Mouse (Mus musculus) stomach, postnatal 0 days (tissue): ENCODE data around the gene Ghitm. TPM values are rescaled to one million over a fixed set of nuclear protein-coding genes. Genes with fewer than 3 reads are reported as not detected.

Experiments used
- ATAC-seq: fragments of 200-750 bp; cut with Nextera tagmentation; 2 replicates; pipeline ENCODE4 v1.8.0; 2017; ENCODE audit not compliant: low FRiP score, low TSS enrichment
- DNase-seq: peaks from one replicate; pipeline ENCODE4 v3.0.0-alpha.2; 2016; ENCODE audit warnings: low spot score
- H3K27ac ChIP-seq: fragments of 300-500 bp; sonication (generic); replicated peaks from 2 replicates; pipeline ENCODE4 v1.5.1; 2014; ENCODE audit warnings: mild to moderate bottlenecking, control low read depth
- H3K27me3 ChIP-seq: fragments of 300-500 bp; sonication (generic); 2 replicates; pipeline ENCODE4 v1.6.1; 2014; ENCODE audit warnings: low read length; ENCODE audit not compliant: control insufficient read depth, insufficient read depth
- H3K36me3 ChIP-seq: fragments of 300-500 bp; sonication (generic); 2 replicates; pipeline ENCODE4 v1.6.1; 2014; ENCODE audit warnings: low read length, mixed read lengths; ENCODE audit not compliant: control insufficient read depth, insufficient read depth
- H3K4me1 ChIP-seq: fragments of 300-500 bp; sonication (generic); replicated peaks from 2 replicates; pipeline ENCODE4 v1.6.1; 2014; ENCODE audit warnings: antibody characterized with exemption; ENCODE audit not compliant: control insufficient read depth, insufficient read depth
- H3K4me2 ChIP-seq: fragments of 300-500 bp; sonication (generic); replicated peaks from 2 replicates; pipeline ENCODE4 v1.6.1; 2014; ENCODE audit warnings: low read depth, mild to moderate bottlenecking, control low read depth, moderate library complexity
- H3K4me3 ChIP-seq: fragments of 300-500 bp; sonication (generic); 2 replicates; pipeline ENCODE4 v1.5.1; 2014; ENCODE audit warnings: low read depth, low read length, control low read depth
- H3K9ac ChIP-seq: fragments of 300-500 bp; sonication (generic); 2 replicates; pipeline ENCODE4 v1.6.1; 2014; ENCODE audit warnings: mild to moderate bottlenecking, low read length, control low read depth, mixed read lengths
- H3K9me3 ChIP-seq: fragments of 300-500 bp; sonication (generic); 2 replicates; pipeline ENCODE4 v1.6.1; 2016; ENCODE audit warnings: low read length; ENCODE audit not compliant: control insufficient read depth
- CTCF ChIP-seq: IDR thresholded peaks from 2 replicates; pipeline ENCODE4 v1.5.1; 2016; ENCODE audit warnings: antibody characterized with exemption, low read depth, mild to moderate bottlenecking, moderate library complexity
- EP300 ChIP-seq: optimal IDR thresholded peaks from 2 replicates; pipeline ENCODE3; 2016; ENCODE audit warnings: antibody characterized with exemption
- WGBS: fragments of 180-500 bp; shearing (Covaris S2); extraction: QIAGEN DNeasy Blood & Tissue Kit; methylation state at CpG from one replicate; pipeline ENCODE4 v1.1.7; 2014; 5-methylcytosine and 5-hydroxymethylcytosine counted together
- polyA plus RNA-seq: library from polyadenylated mRNA; unstranded; fragments of >200 nt; fragmentation: Nextera tagmentation; extraction: Ambion mirVana; gene quantifications from 2 replicates; pipeline ENCODE4 v1.2.1, GENCODE M21; 2015

The Ghitm gene
- polyA plus RNA-seq, 1 experiment from 2014 or later, result 198 TPM

DNA sequence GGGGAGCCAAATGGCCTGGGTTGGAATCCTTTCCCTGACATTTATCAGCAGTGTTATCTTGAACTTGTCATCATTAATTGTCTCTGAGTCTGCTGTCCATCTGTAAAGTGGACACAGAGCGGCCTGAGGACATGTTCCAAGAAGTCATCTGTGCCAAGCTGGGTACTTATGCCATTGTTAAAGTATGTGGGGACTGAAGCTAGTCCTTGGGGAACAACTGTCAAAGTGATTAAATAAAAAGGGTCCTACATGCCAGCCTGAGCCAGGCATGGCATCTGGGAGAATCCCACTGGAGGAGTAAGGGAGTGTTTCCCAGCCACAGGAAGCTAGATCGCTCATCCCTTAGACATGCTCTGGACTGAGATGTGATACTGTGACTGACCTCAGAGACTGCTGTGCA is 24.6 kb downstream of the Ghitm start:
- 69% methylated on average over 2 of the region's 2 CpGs for WGBS
- no peak overlapping the region for H3K4me3 ChIP-seq
- H3K4me2 ChIP-seq, result no peak overlapping the region
- H3K27ac ChIP-seq, result no peak overlapping the region
- DNase-seq (no peak), ATAC-seq (no peak)
- H3K9ac ChIP-seq, result no peak overlapping the region
- no peaks in the 10 kb centered on the region for H3K27me3 ChIP-seq
- H3K36me3 ChIP-seq, result no peaks in the 10 kb centered on the region
- no peak for TF ChIP-seq EP300
- no peak for TF ChIP-seq CTCF
- no peaks in the 10 kb centered on the region for H3K9me3 ChIP-seq
- no peaks in the 10 kb centered on the region for H3K4me1 ChIP-seq

DNA sequence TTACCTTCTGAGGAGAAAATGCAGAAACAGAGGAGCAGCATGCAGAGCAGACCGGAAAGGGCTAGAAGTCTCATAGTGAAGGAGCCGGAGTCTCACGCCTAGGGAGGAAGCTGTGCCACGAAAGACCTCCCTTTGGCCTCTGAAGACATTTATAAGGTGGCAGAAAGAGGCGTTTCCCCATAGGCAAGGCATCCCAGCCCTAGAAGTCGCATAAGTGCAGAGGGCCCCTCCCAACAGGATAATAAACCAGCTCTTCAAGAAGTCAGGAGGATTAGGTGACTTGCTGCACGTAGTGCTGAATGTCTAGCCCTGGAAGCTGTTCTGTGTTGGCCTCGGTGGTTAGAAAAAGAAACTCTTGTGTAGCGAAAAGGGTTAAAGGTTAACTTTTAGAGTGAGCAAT is 25.1 kb downstream of the Ghitm start:
- H3K27me3 ChIP-seq, result no peaks in the 10 kb centered on the region
- 34% methylated on average over 9 of the region's 9 CpGs for WGBS
- TF ChIP-seq CTCF (no peak), EP300 (no peak)
- H3K9ac ChIP-seq, result no peak overlapping the region
- H3K4me1 ChIP-seq, result no peaks in the 10 kb centered on the region
- H3K4me3 ChIP-seq, result no peak overlapping the region
- no peak overlapping the region for H3K27ac ChIP-seq
- H3K4me2 ChIP-seq, result no peak overlapping the region
- ATAC-seq (no peak), DNase-seq (no peak)
- no peaks in the 10 kb centered on the region for H3K9me3 ChIP-seq
- H3K36me3 ChIP-seq, result no peaks in the 10 kb centered on the region

DNA sequence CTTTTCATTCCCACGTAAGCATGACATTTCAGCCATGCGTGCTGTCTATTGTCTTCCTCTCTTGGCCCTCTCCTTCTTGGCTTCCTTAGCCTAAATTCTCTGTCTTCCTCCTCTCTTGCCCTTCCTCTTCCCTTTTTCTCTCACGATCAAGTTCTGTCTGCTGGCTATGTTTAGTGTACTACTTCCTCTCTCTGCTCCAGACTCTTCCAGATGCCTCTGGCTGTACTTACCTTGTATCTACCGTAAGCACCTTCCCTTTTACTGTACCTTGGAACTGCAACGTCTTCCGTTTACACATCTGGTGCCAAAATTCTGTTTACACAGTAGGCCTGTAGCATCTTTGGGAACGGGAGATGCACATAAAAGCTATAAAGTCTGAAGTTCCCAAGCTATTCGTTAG is 25.6 kb downstream of the Ghitm start:
- 58% methylated on average over 8 of the region's 8 CpGs for WGBS
- H3K9ac ChIP-seq, result no peak overlapping the region
- no peak overlapping the region for H3K27ac ChIP-seq
- H3K4me1 ChIP-seq, result no peaks in the 10 kb centered on the region
- no peaks in the 10 kb centered on the region for H3K36me3 ChIP-seq
- H3K9me3 ChIP-seq, result no peaks in the 10 kb centered on the region
- no peaks in the 10 kb centered on the region for H3K27me3 ChIP-seq
- no peak overlapping the region for H3K4me3 ChIP-seq
- TF ChIP-seq CTCF, result no peak
- TF ChIP-seq EP300, result no peak
- ATAC-seq (no peak), DNase-seq (no peak)
- H3K4me2 ChIP-seq, result no peak overlapping the region

DNA sequence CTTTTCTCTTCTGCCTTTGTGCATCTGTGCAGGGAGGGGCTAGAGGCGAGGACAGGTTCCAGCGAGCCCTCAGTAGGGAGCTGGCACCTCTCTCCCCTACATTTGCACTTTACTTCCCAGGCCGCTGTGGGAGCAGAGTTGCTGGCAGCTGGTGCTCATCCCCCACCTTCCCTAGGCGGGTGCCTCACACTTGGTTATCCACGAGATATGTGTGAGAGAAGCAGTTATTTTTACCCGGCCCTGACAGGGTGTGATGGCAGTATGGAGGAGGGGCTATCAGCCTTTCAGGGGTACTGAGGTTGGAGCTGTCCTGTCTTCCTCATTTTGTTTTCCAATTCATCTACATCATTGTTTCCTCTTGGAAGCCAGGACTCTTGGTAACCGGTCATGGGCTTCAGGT is 29.2 kb downstream of the Ghitm start:
- Histone ChIP-seq H3K4me2 (no peak overlapping the region), H3K4me1 (no peaks in the 10 kb centered on the region), H3K4me3 (no peak overlapping the region), H3K9ac (no peak overlapping the region), H3K9me3 (no peaks in the 10 kb centered on the region), H3K36me3 (no peaks in the 10 kb centered on the region), H3K27me3 (no peaks in the 10 kb centered on the region), H3K27ac (peak overlapping the region; percentile 30; the same call in 1 of the 2 replicates)
- no peak for ATAC-seq
- DNase-seq, result no peak
- WGBS, result 14% methylated on average over 7 of the region's 7 CpGs
- no peak for TF ChIP-seq EP300
- no peak for TF ChIP-seq CTCF

DNA sequence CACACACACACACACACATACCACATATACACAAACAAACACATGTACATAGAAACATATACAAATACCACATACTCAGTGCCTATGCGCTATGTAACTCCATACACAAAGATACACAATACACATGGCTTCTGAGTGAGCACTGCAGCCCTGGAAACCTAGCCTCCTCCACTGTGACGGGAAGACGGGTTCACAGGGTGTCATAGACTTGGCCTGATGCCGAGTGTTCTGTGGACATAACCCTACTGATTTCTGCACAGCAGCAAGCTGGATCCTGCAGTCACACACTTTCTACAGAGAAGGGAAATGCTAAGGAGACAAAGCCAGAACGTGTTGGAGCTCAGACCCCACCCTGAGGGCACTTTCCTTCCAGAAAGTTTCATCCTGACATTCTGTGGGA is 30.3 kb downstream of the Ghitm start:
- Histone ChIP-seq H3K4me1 (no peaks in the 10 kb centered on the region), H3K27me3 (no peaks in the 10 kb centered on the region), H3K9ac (no peak overlapping the region), H3K9me3 (no peaks in the 10 kb centered on the region), H3K4me2 (no peak overlapping the region), H3K4me3 (no peak overlapping the region), H3K36me3 (no peaks in the 10 kb centered on the region), H3K27ac (no peak overlapping the region)
- DNase-seq (no peak), ATAC-seq (no peak)
- no peak for TF ChIP-seq EP300
- TF ChIP-seq CTCF, result no peak
- 18% methylated on average over 5 of the region's 5 CpGs for WGBS

DNA sequence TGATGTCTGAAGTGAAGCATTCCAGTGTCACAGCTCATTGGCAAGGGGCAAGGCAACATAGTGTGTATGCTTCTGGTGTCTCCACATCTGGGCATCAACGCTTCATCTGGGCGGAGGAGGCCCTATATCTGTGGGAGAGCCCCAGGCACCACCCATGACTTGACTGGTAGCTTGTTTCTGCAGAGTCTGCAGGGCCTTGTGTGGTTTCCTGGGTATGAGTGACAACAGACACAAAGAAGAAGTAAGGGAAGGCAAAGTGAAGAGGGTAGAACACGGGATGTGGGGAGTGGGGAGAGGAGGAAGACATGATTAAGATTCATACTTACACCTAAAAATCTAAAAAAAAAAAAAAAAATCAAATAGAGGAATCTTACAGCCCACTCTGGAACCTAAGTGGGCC is 32.6 kb downstream of the Ghitm start:
- DNase-seq, result no peak
- no peak for TF ChIP-seq EP300
- TF ChIP-seq CTCF, result no peak
- WGBS, result 68% methylated on average over 3 of the region's 3 CpGs
- H3K27ac ChIP-seq, result no peak overlapping the region
- no peak overlapping the region for H3K9ac ChIP-seq
- H3K4me3 ChIP-seq, result no peak overlapping the region
- no peaks in the 10 kb centered on the region for H3K9me3 ChIP-seq
- no peak for ATAC-seq
- H3K4me1 ChIP-seq, result no peaks in the 10 kb centered on the region
- no peaks in the 10 kb centered on the region for H3K36me3 ChIP-seq
- H3K27me3 ChIP-seq, result no peaks in the 10 kb centered on the region
- no peak overlapping the region for H3K4me2 ChIP-seq
